Comparison of ENCODE assay signal across 12 mouse cellular contexts in the genomic region with DNA sequence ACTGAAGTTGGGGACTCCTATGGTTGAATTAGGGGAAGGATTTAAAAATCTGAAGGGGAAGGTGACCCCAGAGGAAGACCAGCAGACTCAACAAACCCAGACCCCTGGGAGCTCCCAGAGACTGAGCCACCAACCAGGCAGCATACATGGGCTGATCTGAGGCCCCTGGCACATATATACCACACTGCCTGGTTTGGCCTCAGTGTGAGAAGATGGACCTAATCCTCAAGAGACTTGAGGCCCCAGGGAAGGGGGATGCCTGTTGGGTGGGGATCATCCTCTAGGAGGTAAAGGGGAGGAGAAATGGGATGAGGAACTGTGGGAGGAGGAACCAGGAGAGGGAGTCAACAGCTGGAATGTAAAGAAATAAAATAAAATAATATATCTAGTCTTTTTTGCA.
"Had no signal": no experiment of that assay in that cellular context is flagged by ENCODE, and none has a peak within 500 bp of the region (broad histone marks: within the 10 kb centered on the region; RNA-seq: fewer than 3 reads in every experiment).

No protein-coding gene starts in this region.

- DNase-seq: left cerebral cortex, postnatal 4 days; liver; liver, embryonic 13.5 days; liver, postnatal 0 days; lung, adult 18-20 months; lung, adult 2 months; lung, embryonic 14.5 days; lung, postnatal 10 days; lung, postnatal 14 days; lung, postnatal 36 days; lung, postnatal 4 days; midbrain, embryonic 14.5 days had no signal
